Mouse (Mus musculus): ENCODE measurements around the gene Tbca. TPM values are rescaled to one million over a fixed set of nuclear protein-coding genes. Genes with fewer than 3 reads are reported as not detected.

Gene Tbca
- 210 and 231 TPM in 2 replicates for polyA plus RNA-seq (2014; fragmentation: Nextera tagmentation; extraction: Ambion mirVana)

- H3K27ac ChIP-seq (ENCODE audit: low read depth, low read length) = peak within 1 kb of the TSS; percentile 75
- no peaks in the 10 kb centered on the region for H3K9me3 ChIP-seq (ENCODE audit: control insufficient read depth, low read length)
- peaks cover 3% of the 10 kb centered on the region; the same call in 1 of the 2 replicates for H3K27me3 ChIP-seq (ENCODE audit: control insufficient read depth, insufficient read depth, low read length)
- peak within 1 kb of the TSS; percentile 89 for H3K9ac ChIP-seq (ENCODE audit: low read length)
- under 1% methylated on average over 78 of the region's 81 CpGs for WGBS
- ATAC-seq (ENCODE audit: insufficient read depth, low FRiP score, low TSS enrichment) (peak; percentile 96), DNase-seq (ENCODE audit: low spot score) (peak; percentile 95)
- peaks cover 4% of the 10 kb centered on the region; the same call in 1 of the 2 replicates for H3K4me1 ChIP-seq (ENCODE audit: control insufficient read depth, insufficient read depth, low read length)
- H3K4me2 ChIP-seq (ENCODE audit: low read depth) = peak within 1 kb of the TSS; percentile 59
- no peaks in the 10 kb centered on the region for H3K36me3 ChIP-seq (ENCODE audit: control insufficient read depth, insufficient read depth, low read length)
- peak within 1 kb of the TSS; percentile 96 for H3K4me3 ChIP-seq (ENCODE audit: low read depth, low read length)
Observed at GRCm38 (mm10) chr13:94788771-94789649, at the start of gene Tbca. Gene Tbca (plus strand): TSS chr13:94788910.

- ATAC-seq (ENCODE audit: insufficient read depth, low FRiP score, low TSS enrichment) (no peak), DNase-seq (ENCODE audit: low spot score) (no peak)
- Histone ChIP-seq H3K9ac (ENCODE audit: low read length) (no peak overlapping the region), H3K9me3 (ENCODE audit: control insufficient read depth, low read length) (no peaks in the 10 kb centered on the region), H3K27me3 (ENCODE audit: control insufficient read depth, insufficient read depth, low read length) (no peaks in the 10 kb centered on the region), H3K4me3 (ENCODE audit: low read depth, low read length) (no peak overlapping the region), H3K4me2 (ENCODE audit: low read depth) (no peak overlapping the region), H3K27ac (ENCODE audit: low read depth, low read length) (no peak overlapping the region), H3K36me3 (ENCODE audit: control insufficient read depth, insufficient read depth, low read length) (no peaks in the 10 kb centered on the region), H3K4me1 (ENCODE audit: control insufficient read depth, insufficient read depth, low read length) (no peaks in the 10 kb centered on the region)
- 34% methylated on average over 1 of the region's 1 CpGs for WGBS
Observed at GRCm38 (mm10) chr13:94745176-94745575, 43.5 kb upstream of the Tbca start.

- Histone ChIP-seq H3K36me3 (ENCODE audit: control insufficient read depth, insufficient read depth, low read length) (no peaks in the 10 kb centered on the region), H3K4me2 (ENCODE audit: low read depth) (no peak overlapping the region), H3K9me3 (ENCODE audit: control insufficient read depth, low read length) (no peaks in the 10 kb centered on the region), H3K4me3 (ENCODE audit: low read depth, low read length) (no peak overlapping the region), H3K27me3 (ENCODE audit: control insufficient read depth, insufficient read depth, low read length) (no peaks in the 10 kb centered on the region), H3K9ac (ENCODE audit: low read length) (no peak overlapping the region), H3K27ac (ENCODE audit: low read depth, low read length) (no peak overlapping the region), H3K4me1 (ENCODE audit: control insufficient read depth, insufficient read depth, low read length) (no peaks in the 10 kb centered on the region)
- no peak for ATAC-seq (ENCODE audit: insufficient read depth, low FRiP score, low TSS enrichment)
- 88% methylated on average over 12 of the region's 12 CpGs for WGBS
- DNase-seq (ENCODE audit: low spot score) = no peak
Observed at GRCm38 (mm10) chr13:94765852-94766251, 22.9 kb upstream of the Tbca start.

- H3K4me2 ChIP-seq (ENCODE audit: low read depth) = no peak overlapping the region
- no peaks in the 10 kb centered on the region for H3K4me1 ChIP-seq (ENCODE audit: control insufficient read depth, insufficient read depth, low read length)
- no peaks in the 10 kb centered on the region for H3K36me3 ChIP-seq (ENCODE audit: control insufficient read depth, insufficient read depth, low read length)
- H3K4me3 ChIP-seq (ENCODE audit: low read depth, low read length) = no peak overlapping the region
- H3K9ac ChIP-seq (ENCODE audit: low read length) = no peak overlapping the region
- no peak for DNase-seq (ENCODE audit: low spot score)
- ATAC-seq (ENCODE audit: insufficient read depth, low FRiP score, low TSS enrichment) = no peak
- H3K9me3 ChIP-seq (ENCODE audit: control insufficient read depth, low read length) = no peaks in the 10 kb centered on the region
- H3K27ac ChIP-seq (ENCODE audit: low read depth, low read length) = no peak overlapping the region
- no peaks in the 10 kb centered on the region for H3K27me3 ChIP-seq (ENCODE audit: control insufficient read depth, insufficient read depth, low read length)
- 82% methylated on average over 3 of the region's 3 CpGs for WGBS
Observed at GRCm38 (mm10) chr13:94768460-94769154, 20.1 kb upstream of the Tbca start.

GRCm38 (mm10) chr13:94769155-94769470 lies 19.6 kb upstream of the Tbca start:
- no peak overlapping the region for H3K9ac ChIP-seq (ENCODE audit: low read length)
- no peak overlapping the region for H3K4me2 ChIP-seq (ENCODE audit: low read depth)
- no peak for DNase-seq (ENCODE audit: low spot score)
- H3K27ac ChIP-seq (ENCODE audit: low read depth, low read length) = no peak overlapping the region
- 77% methylated on average over 6 of the region's 6 CpGs for WGBS
- no peaks in the 10 kb centered on the region for H3K4me1 ChIP-seq (ENCODE audit: control insufficient read depth, insufficient read depth, low read length)
- no peaks in the 10 kb centered on the region for H3K36me3 ChIP-seq (ENCODE audit: control insufficient read depth, insufficient read depth, low read length)
- no peaks in the 10 kb centered on the region for H3K9me3 ChIP-seq (ENCODE audit: control insufficient read depth, low read length)
- no peak overlapping the region for H3K4me3 ChIP-seq (ENCODE audit: low read depth, low read length)
- H3K27me3 ChIP-seq (ENCODE audit: control insufficient read depth, insufficient read depth, low read length) = no peaks in the 10 kb centered on the region
- ATAC-seq (ENCODE audit: insufficient read depth, low FRiP score, low TSS enrichment) = no peak

GRCm38 (mm10) chr13:94786866-94787265 lies 1.8 kb upstream of the Tbca start:
- Histone ChIP-seq H3K9me3 (ENCODE audit: control insufficient read depth, low read length) (no peaks in the 10 kb centered on the region), H3K9ac (ENCODE audit: low read length) (no peak overlapping the region), H3K27me3 (ENCODE audit: control insufficient read depth, insufficient read depth, low read length) (peaks cover 3% of the 10 kb centered on the region; the same call in 1 of the 2 replicates), H3K27ac (ENCODE audit: low read depth, low read length) (no peak overlapping the region), H3K36me3 (ENCODE audit: control insufficient read depth, insufficient read depth, low read length) (no peaks in the 10 kb centered on the region), H3K4me2 (ENCODE audit: low read depth) (no peak overlapping the region), H3K4me3 (ENCODE audit: low read depth, low read length) (no peak overlapping the region), H3K4me1 (ENCODE audit: control insufficient read depth, insufficient read depth, low read length) (peaks cover 4% of the 10 kb centered on the region; the same call in 1 of the 2 replicates)
- DNase-seq (ENCODE audit: low spot score) (no peak), ATAC-seq (ENCODE audit: insufficient read depth, low FRiP score, low TSS enrichment) (no peak)
- 75% methylated on average over 2 of the region's 2 CpGs for WGBS

DNA sequence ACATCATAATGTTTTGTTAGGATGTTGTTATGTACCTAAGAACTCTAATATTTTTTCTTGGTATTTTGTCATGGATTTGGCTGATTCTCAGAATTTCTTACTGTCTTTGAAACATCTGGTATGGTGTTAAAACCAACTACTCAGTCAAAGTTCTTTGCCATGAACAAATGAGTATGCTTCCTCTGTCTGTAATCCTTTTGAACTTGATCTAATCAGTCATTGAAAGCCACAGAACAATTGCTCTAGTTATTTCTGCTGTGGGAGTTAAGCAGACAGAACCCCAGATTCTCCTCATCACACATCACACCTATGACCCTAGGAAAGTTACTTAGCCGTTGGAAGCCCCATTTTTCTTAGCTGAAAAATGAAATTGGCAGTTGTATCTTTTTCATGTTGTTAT lies 6.0 kb downstream of the Tbca start:
- DNase-seq (ENCODE audit: low spot score) = no peak
- Histone ChIP-seq H3K4me1 (ENCODE audit: control insufficient read depth, insufficient read depth, low read length) (peaks cover 3% of the 10 kb centered on the region; the same call in 1 of the 2 replicates), H3K4me2 (ENCODE audit: low read depth) (no peak overlapping the region), H3K9me3 (ENCODE audit: control insufficient read depth, low read length) (no peaks in the 10 kb centered on the region), H3K27ac (ENCODE audit: low read depth, low read length) (no peak overlapping the region), H3K4me3 (ENCODE audit: low read depth, low read length) (no peak overlapping the region), H3K9ac (ENCODE audit: low read length) (no peak overlapping the region), H3K36me3 (ENCODE audit: control insufficient read depth, insufficient read depth, low read length) (no peaks in the 10 kb centered on the region), H3K27me3 (ENCODE audit: control insufficient read depth, insufficient read depth, low read length) (no peaks in the 10 kb centered on the region)
- ATAC-seq (ENCODE audit: insufficient read depth, low FRiP score, low TSS enrichment) = no peak
- WGBS = 86% methylated on average over 1 of the region's 1 CpGs

GRCm38 (mm10) chr13:94803480-94804057 lies 14.9 kb downstream of the Tbca start:
- Histone ChIP-seq H3K36me3 (ENCODE audit: control insufficient read depth, insufficient read depth, low read length) (no peaks in the 10 kb centered on the region), H3K9me3 (ENCODE audit: control insufficient read depth, low read length) (no peaks in the 10 kb centered on the region), H3K4me3 (ENCODE audit: low read depth, low read length) (no peak overlapping the region), H3K9ac (ENCODE audit: low read length) (no peak overlapping the region), H3K4me1 (ENCODE audit: control insufficient read depth, insufficient read depth, low read length) (peaks cover 7% of the 10 kb centered on the region; the same call in 1 of the 2 replicates), H3K27ac (ENCODE audit: low read depth, low read length) (no peak overlapping the region), H3K4me2 (ENCODE audit: low read depth) (no peak overlapping the region), H3K27me3 (ENCODE audit: control insufficient read depth, insufficient read depth, low read length) (no peaks in the 10 kb centered on the region)
- WGBS = 75% methylated on average over 5 of the region's 5 CpGs
- no peak for DNase-seq (ENCODE audit: low spot score)
- ATAC-seq (ENCODE audit: insufficient read depth, low FRiP score, low TSS enrichment) = no peak

Measured in neural tube, embryonic 11.5 days (tissue).